Mouse (Mus musculus) kidney, adult 2 months (tissue): ENCODE results near the gene 2900026A02Rik. TPM values are rescaled to one million over a fixed set of nuclear protein-coding genes. Genes with fewer than 3 reads are reported as not detected.

Experiments
- DNase-seq: peaks from one replicate; pipeline ENCODE4 v3.0.0; 2021
- H3K27ac ChIP-seq: fragments of 200-500 bp; 2 replicates; pipeline ENCODE4 v1.5.1; 2012; ENCODE audit warnings: low read depth, low read length, control low read depth, inconsistent platforms; ENCODE audit not compliant: insufficient read depth
- H3K27me3 ChIP-seq: fragments of 200-500 bp; replicated peaks from 2 replicates; pipeline ENCODE4 v1.6.1; 2012; ENCODE audit warnings: mild to moderate bottlenecking, moderate library complexity, low read length, inconsistent platforms; ENCODE audit not compliant: control insufficient read depth, insufficient read depth
- H3K36me3 ChIP-seq: fragments of 200-500 bp; 2 replicates; pipeline ENCODE4 v1.6.1; 2012; ENCODE audit warnings: mild to moderate bottlenecking, moderate library complexity, low read length, inconsistent platforms; ENCODE audit not compliant: control insufficient read depth, insufficient read depth
- H3K4me1 ChIP-seq: fragments of 200-500 bp; 2 replicates; pipeline ENCODE4 v1.6.1; 2011; ENCODE audit warnings: low read length; ENCODE audit not compliant: control insufficient read depth, insufficient read depth
- H3K4me3 ChIP-seq: fragments of 200-500 bp; 2 replicates; pipeline ENCODE4 v1.5.1; 2011; ENCODE audit warnings: mild to moderate bottlenecking, low read depth, low read length, control low read depth; ENCODE audit not compliant: insufficient read depth
- CTCF ChIP-seq: fragments of 200-500 bp; conservative IDR thresholded peaks from 2 replicates; pipeline ENCODE4 v1.5.1; 2011; ENCODE audit warnings: low read depth, mild to moderate bottlenecking, control low read depth, low read length, moderate library complexity, mixed read lengths; ENCODE audit not compliant: insufficient read depth, insufficient read length
- POLR2A ChIP-seq: fragments of 200-500 bp; IDR thresholded peaks from one replicate; pipeline ENCODE4 v1.6.1; 2011; ENCODE audit warnings: low read depth, low read length, control low read depth
- WGBS: fragments of 180-500 bp; shearing (Covaris S2); methylation state at CpG from one replicate; pipeline ENCODE4 v1.1.7; 2018; 5-methylcytosine and 5-hydroxymethylcytosine counted together
- polyA plus RNA-seq: library from polyadenylated mRNA; depleted of rRNA; stranded (reverse); fragments of >200 nt; gene quantifications from 2 replicates; pipeline ENCODE4 v1.2.3, GENCODE M21; 2012

Gene 2900026A02Rik
- polyA plus RNA-seq, 1 experiment: 15.0 TPM

- no peak overlapping the region for H3K4me3 ChIP-seq
- no peak overlapping the region for H3K27ac ChIP-seq
- peak; percentile 34 for DNase-seq
- no peak for TF ChIP-seq CTCF
- no peak for TF ChIP-seq POLR2A
- no peaks in the 10 kb centered on the region for H3K4me1 ChIP-seq
- WGBS: 64% methylated on average over 11 of the region's 11 CpGs
- H3K36me3 ChIP-seq: no peaks in the 10 kb centered on the region
- no peaks in the 10 kb centered on the region for H3K27me3 ChIP-seq
Measured at GRCm38 (mm10) chr5:113090750-113091149, 130.3 kb downstream of the 2900026A02Rik start.

- peak; percentile 48 for DNase-seq
- no peaks in the 10 kb centered on the region for H3K27me3 ChIP-seq
- H3K4me3 ChIP-seq: no peak overlapping the region
- no peak for TF ChIP-seq POLR2A
- no peak for TF ChIP-seq CTCF
- H3K27ac ChIP-seq: no peak overlapping the region
- H3K4me1 ChIP-seq: no peaks in the 10 kb centered on the region
- no peaks in the 10 kb centered on the region for H3K36me3 ChIP-seq
- WGBS: 70% methylated on average over 24 of the region's 24 CpGs
Measured at GRCm38 (mm10) chr5:113090077-113090690, 130.9 kb downstream of the 2900026A02Rik start.

GRCm38 (mm10) chr5:113087465-113087864 is 133.6 kb downstream of the 2900026A02Rik start:
- Histone ChIP-seq H3K36me3 (no peaks in the 10 kb centered on the region), H3K27me3 (no peaks in the 10 kb centered on the region), H3K4me1 (no peaks in the 10 kb centered on the region), H3K27ac (no peak overlapping the region), H3K4me3 (no peak overlapping the region)
- DNase-seq: no peak
- WGBS: 80% methylated on average over 2 of the region's 2 CpGs
- no peak for TF ChIP-seq POLR2A
- no peak for TF ChIP-seq CTCF

DNA sequence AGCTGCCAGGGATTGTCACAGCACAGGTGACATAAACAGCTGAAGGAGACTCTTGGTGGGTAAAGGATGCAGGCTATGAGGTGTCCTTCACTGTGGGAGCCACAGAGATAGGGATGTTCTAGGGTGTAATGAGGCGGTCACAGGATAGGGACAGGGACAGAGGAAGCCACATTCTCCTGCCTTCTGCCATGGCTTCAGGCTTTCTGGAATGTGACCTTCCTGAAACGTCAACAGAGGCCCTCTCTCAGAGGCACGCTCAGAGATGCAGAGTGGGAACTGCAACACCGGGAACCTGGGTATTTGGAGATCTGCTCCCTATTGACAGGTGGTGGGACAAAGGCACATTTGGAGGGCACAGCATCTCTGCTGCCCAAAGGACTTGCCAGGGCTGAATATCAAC is 134.0 kb downstream of the 2900026A02Rik start:
- DNase-seq: no peak
- 50% methylated on average over 4 of the region's 4 CpGs for WGBS
- no peak for TF ChIP-seq POLR2A
- TF ChIP-seq CTCF: no peak
- no peaks in the 10 kb centered on the region for H3K36me3 ChIP-seq
- H3K27me3 ChIP-seq: no peaks in the 10 kb centered on the region
- H3K4me1 ChIP-seq: no peaks in the 10 kb centered on the region
- no peak overlapping the region for H3K27ac ChIP-seq
- H3K4me3 ChIP-seq: no peak overlapping the region

GRCm38 (mm10) chr5:113086439-113086838 is 134.6 kb downstream of the 2900026A02Rik start:
- WGBS: 63% methylated on average over 12 of the region's 12 CpGs

GRCm38 (mm10) chr5:113085931-113086330 is 135.1 kb downstream of the 2900026A02Rik start:
- WGBS: 52% methylated on average over 2 of the region's 2 CpGs
- H3K27me3 ChIP-seq: no peaks in the 10 kb centered on the region
- no peaks in the 10 kb centered on the region for H3K4me1 ChIP-seq
- peak; percentile 47 for DNase-seq
- no peaks in the 10 kb centered on the region for H3K36me3 ChIP-seq
- H3K4me3 ChIP-seq: no peak overlapping the region
- H3K27ac ChIP-seq: no peak overlapping the region
- TF ChIP-seq POLR2A (no peak), CTCF (no peak)

More at GRCm38 (mm10) chr5:113086439-113086838, 134.6 kb downstream of the 2900026A02Rik start:
- no peak overlapping the region for H3K27ac ChIP-seq
- no peak overlapping the region for H3K4me3 ChIP-seq
- TF ChIP-seq CTCF (no peak), POLR2A (no peak)
- no peaks in the 10 kb centered on the region for H3K4me1 ChIP-seq
- H3K27me3 ChIP-seq: no peaks in the 10 kb centered on the region
- no peaks in the 10 kb centered on the region for H3K36me3 ChIP-seq
- DNase-seq: peak; percentile 58

GRCm38 (mm10) chr5:113084309-113084708 is 136.7 kb downstream of the 2900026A02Rik start:
- no peak for TF ChIP-seq CTCF
- TF ChIP-seq POLR2A: no peak
- no peak for DNase-seq
- Histone ChIP-seq H3K27ac (no peak overlapping the region), H3K4me1 (no peaks in the 10 kb centered on the region), H3K27me3 (no peaks in the 10 kb centered on the region), H3K4me3 (no peak overlapping the region), H3K36me3 (no peaks in the 10 kb centered on the region)
- WGBS: 85% methylated on average over 2 of the region's 2 CpGs
